Mouse (Mus musculus) hindbrain, embryonic 12.5 days (tissue): Measurements from ENCODE around the gene Trim67. TPM values are rescaled to one million over a fixed set of nuclear protein-coding genes. Genes with fewer than 3 reads are reported as not detected.

Source experiments
- ATAC-seq: fragments of 200-750 bp; cut with Nextera tagmentation; 2 replicates; pipeline ENCODE4 v1.8.0; 2017; ENCODE audit warnings: moderate TSS enrichment; ENCODE audit not compliant: low FRiP score
- H3K27ac ChIP-seq: fragments of 300-500 bp; sonication (generic); 2 replicates; pipeline ENCODE4 v1.5.1; 2016; ENCODE audit warnings: mild to moderate bottlenecking
- H3K27me3 ChIP-seq: fragments of 300-500 bp; sonication (generic); 2 replicates; pipeline ENCODE4 v1.6.1; 2016; ENCODE audit warnings: mild to moderate bottlenecking
- H3K36me3 ChIP-seq: fragments of 300-500 bp; sonication (generic); 2 replicates; pipeline ENCODE4 v1.6.1; 2016; ENCODE audit warnings: mild to moderate bottlenecking
- H3K4me1 ChIP-seq: fragments of 300-500 bp; sonication (generic); 2 replicates; pipeline ENCODE4 v1.6.1; 2016
- H3K4me2 ChIP-seq: fragments of 300-500 bp; sonication (generic); replicated peaks from 2 replicates; pipeline ENCODE4 v1.6.1; 2016; ENCODE audit warnings: mild to moderate bottlenecking
- H3K4me3 ChIP-seq: fragments of 300-500 bp; sonication (generic); 2 replicates; pipeline ENCODE4 v1.5.1; 2016; ENCODE audit warnings: mild to moderate bottlenecking
- H3K9ac ChIP-seq: fragments of 300-500 bp; sonication (generic); 2 replicates; pipeline ENCODE4 v1.6.1; 2016; ENCODE audit warnings: mild to moderate bottlenecking, moderate library complexity
- H3K9me3 ChIP-seq: fragments of 300-500 bp; sonication (generic); replicated peaks from 2 replicates; pipeline ENCODE4 v1.6.1; 2016; ENCODE audit warnings: mild to moderate bottlenecking
- WGBS: fragments of 180-500 bp; shearing (Covaris S2); methylation state at CpG from one replicate; pipeline ENCODE4 v1.1.7; 2016; 5-methylcytosine and 5-hydroxymethylcytosine counted together
- polyA plus RNA-seq: library from polyadenylated mRNA; unstranded; fragments of >200 nt; fragmentation: Nextera tagmentation; extraction: Ambion mirVana; gene quantifications from 2 replicates; pipeline ENCODE4 v1.2.1, GENCODE M21; 2016

Gene Trim67
- 11.9 and 13.2 TPM in 2 replicates for polyA plus RNA-seq

GRCm38 (mm10) chr8:124792708-124793107 lies at the start of gene Trim67:
Trim67 (plus strand) TSS chr8:124793092.
- peaks cover 49% of the 10 kb centered on the region for H3K27me3 ChIP-seq
- no peaks in the 10 kb centered on the region for H3K36me3 ChIP-seq
- peak within 1 kb of the TSS; percentile 96 for H3K4me2 ChIP-seq
- peak; percentile 95 for ATAC-seq
- H3K4me1 ChIP-seq: peaks cover 51% of the 10 kb centered on the region
- under 1% methylated on average over 38 of the region's 39 CpGs for WGBS
- H3K4me3 ChIP-seq: peak within 1 kb of the TSS; percentile 67
- no peaks in the 10 kb centered on the region for H3K9me3 ChIP-seq
- H3K27ac ChIP-seq: peak within 1 kb of the TSS; percentile 95
- H3K9ac ChIP-seq: peak within 1 kb of the TSS; percentile 81

GRCm38 (mm10) chr8:124746661-124747060 lies 46.2 kb upstream of the Trim67 start:
- H3K4me2 ChIP-seq: no peak overlapping the region
- no peak overlapping the region for H3K4me3 ChIP-seq
- H3K27ac ChIP-seq: no peak overlapping the region
- no peaks in the 10 kb centered on the region for H3K9me3 ChIP-seq
- no peaks in the 10 kb centered on the region for H3K36me3 ChIP-seq
- H3K4me1 ChIP-seq: peaks cover 8% of the 10 kb centered on the region
- ATAC-seq: no peak
- WGBS: 74% methylated on average over 13 of the region's 13 CpGs
- peaks cover 26% of the 10 kb centered on the region for H3K27me3 ChIP-seq
- no peak overlapping the region for H3K9ac ChIP-seq

- peak overlapping the region; percentile 51 for H3K4me3 ChIP-seq
- H3K27ac ChIP-seq: no peak overlapping the region
- peak overlapping the region; percentile 84 for H3K4me2 ChIP-seq
- peaks cover 19% of the 10 kb centered on the region for H3K4me1 ChIP-seq
- no peaks in the 10 kb centered on the region for H3K36me3 ChIP-seq
- H3K9me3 ChIP-seq: no peaks in the 10 kb centered on the region
- ATAC-seq: no peak
- peak overlapping the region; percentile 55 for H3K9ac ChIP-seq
- under 1% methylated on average over 31 of the region's 31 CpGs for WGBS
- H3K27me3 ChIP-seq: peaks cover 62% of the 10 kb centered on the region
Observed at GRCm38 (mm10) chr8:124751191-124751590, 41.7 kb upstream of the Trim67 start.

GRCm38 (mm10) chr8:124751709-124752173 lies 41.2 kb upstream of the Trim67 start, which contains the start of gene Fam89a:
Fam89a (minus strand) TSS chr8:124751832.
- peak within 1 kb of the TSS; percentile 55 for H3K9ac ChIP-seq
- H3K36me3 ChIP-seq: no peaks in the 10 kb centered on the region
- H3K27me3 ChIP-seq: peaks cover 62% of the 10 kb centered on the region
- H3K4me2 ChIP-seq: peak within 1 kb of the TSS; percentile 84
- no peak within 1 kb of the TSS for H3K27ac ChIP-seq
- no peak for ATAC-seq
- 0% methylated on average over 36 of the region's 41 CpGs for WGBS
- peaks cover 19% of the 10 kb centered on the region for H3K4me1 ChIP-seq
- peak within 1 kb of the TSS; percentile 51 for H3K4me3 ChIP-seq
- H3K9me3 ChIP-seq: no peaks in the 10 kb centered on the region

GRCm38 (mm10) chr8:124752325-124752862 lies 40.5 kb upstream of the Trim67 start:
- peak overlapping the region; percentile 84; the same call in 1 of the 2 replicates for H3K4me2 ChIP-seq
- H3K9ac ChIP-seq: no peak overlapping the region
- peaks cover 62% of the 10 kb centered on the region for H3K27me3 ChIP-seq
- peak overlapping the region; percentile 51 for H3K4me3 ChIP-seq
- no peaks in the 10 kb centered on the region for H3K9me3 ChIP-seq
- H3K27ac ChIP-seq: no peak overlapping the region
- peaks cover 19% of the 10 kb centered on the region for H3K4me1 ChIP-seq
- no peak for ATAC-seq
- 29% methylated on average over 21 of the region's 21 CpGs for WGBS
- no peaks in the 10 kb centered on the region for H3K36me3 ChIP-seq

GRCm38 (mm10) chr8:124754101-124754791 lies 38.6 kb upstream of the Trim67 start:
- Histone ChIP-seq H3K9ac (no peak overlapping the region), H3K4me3 (no peak overlapping the region), H3K4me1 (peaks cover 19% of the 10 kb centered on the region), H3K27me3 (peaks cover 60% of the 10 kb centered on the region), H3K4me2 (no peak overlapping the region), H3K36me3 (no peaks in the 10 kb centered on the region), H3K9me3 (no peaks in the 10 kb centered on the region), H3K27ac (no peak overlapping the region)
- ATAC-seq: no peak
- 18% methylated on average over 11 of the region's 11 CpGs for WGBS

GRCm38 (mm10) chr8:124754792-124755190 lies 38.1 kb upstream of the Trim67 start:
- ATAC-seq: no peak
- H3K4me3 ChIP-seq: no peak overlapping the region
- H3K4me1 ChIP-seq: peaks cover 19% of the 10 kb centered on the region
- H3K9ac ChIP-seq: no peak overlapping the region
- no peak overlapping the region for H3K4me2 ChIP-seq
- 54% methylated on average over 4 of the region's 4 CpGs for WGBS
- H3K9me3 ChIP-seq: no peaks in the 10 kb centered on the region
- H3K27me3 ChIP-seq: peaks cover 55% of the 10 kb centered on the region
- H3K27ac ChIP-seq: no peak overlapping the region
- no peaks in the 10 kb centered on the region for H3K36me3 ChIP-seq

- Histone ChIP-seq H3K27me3 (peaks cover 48% of the 10 kb centered on the region), H3K4me1 (peaks cover 19% of the 10 kb centered on the region), H3K9ac (no peak overlapping the region), H3K4me2 (no peak overlapping the region), H3K4me3 (no peak overlapping the region), H3K36me3 (no peaks in the 10 kb centered on the region), H3K9me3 (no peaks in the 10 kb centered on the region), H3K27ac (no peak overlapping the region)
- 83% methylated on average over 8 of the region's 8 CpGs for WGBS
- ATAC-seq: no peak
Observed at GRCm38 (mm10) chr8:124755481-124755880, 37.4 kb upstream of the Trim67 start.

GRCm38 (mm10) chr8:124756153-124756552 lies 36.7 kb upstream of the Trim67 start:
- H3K27me3 ChIP-seq: peaks cover 42% of the 10 kb centered on the region
- no peaks in the 10 kb centered on the region for H3K9me3 ChIP-seq
- H3K4me2 ChIP-seq: no peak overlapping the region
- no peak overlapping the region for H3K9ac ChIP-seq
- ATAC-seq: no peak
- WGBS: 79% methylated on average over 2 of the region's 2 CpGs
- H3K4me1 ChIP-seq: peaks cover 16% of the 10 kb centered on the region
- no peak overlapping the region for H3K27ac ChIP-seq
- H3K36me3 ChIP-seq: no peaks in the 10 kb centered on the region
- H3K4me3 ChIP-seq: no peak overlapping the region

- no peak overlapping the region for H3K4me3 ChIP-seq
- no peaks in the 10 kb centered on the region for H3K9me3 ChIP-seq
- peaks cover 37% of the 10 kb centered on the region for H3K27me3 ChIP-seq
- ATAC-seq: no peak
- peaks cover 11% of the 10 kb centered on the region for H3K4me1 ChIP-seq
- 64% methylated on average over 5 of the region's 5 CpGs for WGBS
- H3K27ac ChIP-seq: no peak overlapping the region
- no peak overlapping the region for H3K4me2 ChIP-seq
- no peak overlapping the region for H3K9ac ChIP-seq
- H3K36me3 ChIP-seq: no peaks in the 10 kb centered on the region
Observed at GRCm38 (mm10) chr8:124756601-124757000, 36.3 kb upstream of the Trim67 start.

- Histone ChIP-seq H3K9ac (no peak overlapping the region), H3K9me3 (no peaks in the 10 kb centered on the region), H3K4me1 (peaks cover 5% of the 10 kb centered on the region; the same call in 1 of the 2 replicates), H3K4me2 (no peak overlapping the region), H3K36me3 (no peaks in the 10 kb centered on the region), H3K27me3 (peaks cover 18% of the 10 kb centered on the region), H3K4me3 (no peak overlapping the region), H3K27ac (no peak overlapping the region)
- no peak for ATAC-seq
- 40% methylated on average over 3 of the region's 3 CpGs for WGBS
Observed at GRCm38 (mm10) chr8:124758544-124758943, 34.3 kb upstream of the Trim67 start.

- Histone ChIP-seq H3K9me3 (no peaks in the 10 kb centered on the region), H3K4me1 (no peaks in the 10 kb centered on the region), H3K9ac (no peak overlapping the region), H3K4me3 (no peak overlapping the region), H3K27ac (no peak overlapping the region), H3K36me3 (no peaks in the 10 kb centered on the region), H3K4me2 (no peak overlapping the region), H3K27me3 (no peaks in the 10 kb centered on the region)
- WGBS: 76% methylated on average over 7 of the region's 7 CpGs
- no peak for ATAC-seq
Observed at GRCm38 (mm10) chr8:124763061-124763460, 29.8 kb upstream of the Trim67 start.
